Mouse (Mus musculus) bone marrow macrophage, adult 2 months (primary cell): ENCODE data around the gene Mcrip1.

ENCODE experiments used
- CTCF ChIP-seq: IDR thresholded peaks from 2 replicates; pipeline ENCODE4 v1.5.1; 2012; ENCODE audit warnings: low read depth, mild to moderate bottlenecking, low read length, moderate library complexity
- POLR2A ChIP-seq: IDR thresholded peaks from 2 replicates; pipeline ENCODE4 v1.6.1; 2012; ENCODE audit warnings: mild to moderate bottlenecking, low read depth, low read length, borderline replicate concordance

DNA sequence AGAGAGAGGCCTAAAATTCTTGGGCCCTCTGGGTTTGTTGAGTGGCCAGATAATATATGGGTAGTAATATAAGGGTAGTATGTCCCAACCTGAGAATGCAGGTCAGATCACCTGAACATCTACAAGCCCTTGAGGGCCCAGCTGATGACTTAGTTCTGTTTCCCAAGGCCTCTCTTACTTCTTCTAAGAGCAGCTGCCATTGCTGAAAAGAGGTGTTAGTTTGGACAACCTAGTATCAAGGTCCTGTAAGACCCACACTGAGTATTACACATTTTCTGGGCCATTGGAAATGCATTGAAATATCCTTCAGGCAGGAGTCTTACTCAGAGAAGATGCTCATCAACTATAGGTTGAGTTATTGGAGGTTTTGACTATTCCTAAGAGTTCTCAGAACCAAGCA lies 26.4 kb upstream of the Mcrip1 start:
- TF ChIP-seq CTCF (no peak), POLR2A (no peak)
